Mouse (Mus musculus): ENCODE data around the gene 4933425L06Rik. TPM values are rescaled to one million over a fixed set of nuclear protein-coding genes. Genes with fewer than 3 reads are reported as not detected.

The 4933425L06Rik gene
- polyA plus RNA-seq, 1 experiment from 2014 or later, result not detected

GRCm38 (mm10) chr13:105104385-105104784, 22.5 kb downstream of the 4933425L06Rik start:
- DNase-seq (ENCODE audit: low spot score), result no peak
- Histone ChIP-seq H3K4me3 (ENCODE audit: low read depth, low read length) (no peak overlapping the region), H3K27ac (replicated peaks; ENCODE audit: low read depth, low read length) (no peak overlapping the region), H3K4me2 (ENCODE audit: low read depth, low read length) (no peak overlapping the region), H3K4me1 (ENCODE audit: control insufficient read depth, insufficient read depth, low read length) (no peaks in the 10 kb centered on the region), H3K9me3 (replicated peaks; ENCODE audit: control insufficient read depth, low read length) (no peaks in the 10 kb centered on the region), H3K36me3 (replicated peaks; ENCODE audit: control insufficient read depth, insufficient read depth, low read depth, low read length) (no peaks in the 10 kb centered on the region), H3K27me3 (ENCODE audit: control insufficient read depth, insufficient read depth, low read length) (no peaks in the 10 kb centered on the region), H3K9ac (replicated peaks; ENCODE audit: low read length) (no peak overlapping the region)
- WGBS, result 80% methylated on average over 2 of the region's 2 CpGs
- ATAC-seq (replicated peaks; ENCODE audit: insufficient number of reproducible peaks, low FRiP score, low TSS enrichment, low read depth), result no peak

DNA sequence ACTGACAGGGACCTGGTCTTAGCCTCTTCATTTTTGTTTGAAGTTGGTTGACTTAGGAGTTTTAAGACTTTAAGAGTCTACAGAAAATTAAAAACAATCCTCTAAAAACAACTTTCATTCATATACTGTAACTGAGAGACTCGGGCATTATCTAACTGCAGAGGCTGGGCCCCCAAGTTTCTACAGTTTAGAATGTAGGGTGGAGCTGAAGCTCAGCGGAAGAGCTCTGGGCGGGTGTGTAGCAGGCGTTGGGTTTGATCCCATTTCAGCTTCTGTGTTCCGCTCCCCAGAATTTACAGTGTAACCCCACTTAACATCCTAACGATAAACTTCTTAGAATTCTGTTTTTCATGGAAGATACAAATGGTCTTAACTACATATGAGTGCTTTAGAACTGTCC, 29.7 kb downstream of the 4933425L06Rik start:
- 87% methylated on average over 6 of the region's 6 CpGs for WGBS
- no peak for ATAC-seq (replicated peaks; ENCODE audit: insufficient number of reproducible peaks, low FRiP score, low TSS enrichment, low read depth)
- H3K27ac ChIP-seq (replicated peaks; ENCODE audit: low read depth, low read length), result no peak overlapping the region
- H3K36me3 ChIP-seq (replicated peaks; ENCODE audit: control insufficient read depth, insufficient read depth, low read depth, low read length), result no peaks in the 10 kb centered on the region
- no peak overlapping the region for H3K4me2 ChIP-seq (ENCODE audit: low read depth, low read length)
- H3K4me3 ChIP-seq (ENCODE audit: low read depth, low read length), result no peak overlapping the region
- no peaks in the 10 kb centered on the region for H3K9me3 ChIP-seq (replicated peaks; ENCODE audit: control insufficient read depth, low read length)
- no peaks in the 10 kb centered on the region for H3K27me3 ChIP-seq (ENCODE audit: control insufficient read depth, insufficient read depth, low read length)
- no peaks in the 10 kb centered on the region for H3K4me1 ChIP-seq (ENCODE audit: control insufficient read depth, insufficient read depth, low read length)
- no peak overlapping the region for H3K9ac ChIP-seq (replicated peaks; ENCODE audit: low read length)
- no peak for DNase-seq (ENCODE audit: low spot score)

- Histone ChIP-seq H3K4me2 (ENCODE audit: low read depth, low read length) (no peak overlapping the region), H3K27me3 (ENCODE audit: control insufficient read depth, insufficient read depth, low read length) (no peaks in the 10 kb centered on the region), H3K9ac (replicated peaks; ENCODE audit: low read length) (no peak overlapping the region), H3K27ac (replicated peaks; ENCODE audit: low read depth, low read length) (no peak overlapping the region), H3K4me1 (ENCODE audit: control insufficient read depth, insufficient read depth, low read length) (no peaks in the 10 kb centered on the region), H3K4me3 (ENCODE audit: low read depth, low read length) (no peak overlapping the region), H3K9me3 (replicated peaks; ENCODE audit: control insufficient read depth, low read length) (no peaks in the 10 kb centered on the region), H3K36me3 (replicated peaks; ENCODE audit: control insufficient read depth, insufficient read depth, low read depth, low read length) (no peaks in the 10 kb centered on the region)
- ATAC-seq (replicated peaks; ENCODE audit: insufficient number of reproducible peaks, low FRiP score, low TSS enrichment, low read depth), result no peak
- no peak for DNase-seq (ENCODE audit: low spot score)
These were observed 39.7 kb downstream of the 4933425L06Rik start for GRCm38 (mm10) chr13:105121617-105122016.

GRCm38 (mm10) chr13:105122092-105122491, 40.2 kb downstream of the 4933425L06Rik start:
- no peak for ATAC-seq (replicated peaks; ENCODE audit: insufficient number of reproducible peaks, low FRiP score, low TSS enrichment, low read depth)

DNA sequence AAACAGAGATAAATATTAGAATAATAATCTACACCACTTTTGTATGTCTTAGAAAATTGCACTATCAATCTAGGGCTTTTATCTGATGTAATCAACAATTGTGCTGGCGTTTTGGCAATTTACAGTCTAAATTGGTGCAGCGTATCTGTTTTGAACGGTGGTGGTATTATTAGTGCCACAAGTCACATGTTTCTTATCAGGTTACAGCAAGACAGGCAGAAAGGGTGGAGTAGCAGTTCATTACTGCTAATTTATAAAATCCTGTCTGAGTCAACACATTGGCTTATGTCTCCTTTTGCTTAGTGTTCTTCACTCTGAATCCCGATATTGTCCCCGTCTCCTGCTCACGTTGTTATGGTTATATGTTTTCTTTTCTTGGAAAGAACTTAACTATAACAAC, 48.2 kb downstream of the 4933425L06Rik start:
- DNase-seq (ENCODE audit: low spot score), result no peak
- Histone ChIP-seq H3K9ac (replicated peaks; ENCODE audit: low read length) (no peak overlapping the region), H3K4me3 (ENCODE audit: low read depth, low read length) (no peak overlapping the region), H3K4me2 (ENCODE audit: low read depth, low read length) (no peak overlapping the region), H3K27me3 (ENCODE audit: control insufficient read depth, insufficient read depth, low read length) (no peaks in the 10 kb centered on the region), H3K9me3 (replicated peaks; ENCODE audit: control insufficient read depth, low read length) (no peaks in the 10 kb centered on the region), H3K4me1 (ENCODE audit: control insufficient read depth, insufficient read depth, low read length) (no peaks in the 10 kb centered on the region), H3K36me3 (replicated peaks; ENCODE audit: control insufficient read depth, insufficient read depth, low read depth, low read length) (no peaks in the 10 kb centered on the region), H3K27ac (replicated peaks; ENCODE audit: low read depth, low read length) (no peak overlapping the region)
- no peak for ATAC-seq (replicated peaks; ENCODE audit: insufficient number of reproducible peaks, low FRiP score, low TSS enrichment, low read depth)
- 71% methylated on average over 6 of the region's 6 CpGs for WGBS

More at GRCm38 (mm10) chr13:105122092-105122491, 40.2 kb downstream of the 4933425L06Rik start:
- Histone ChIP-seq H3K9ac (replicated peaks; ENCODE audit: low read length) (no peak overlapping the region), H3K9me3 (replicated peaks; ENCODE audit: control insufficient read depth, low read length) (no peaks in the 10 kb centered on the region), H3K27ac (replicated peaks; ENCODE audit: low read depth, low read length) (no peak overlapping the region), H3K4me2 (ENCODE audit: low read depth, low read length) (no peak overlapping the region), H3K36me3 (replicated peaks; ENCODE audit: control insufficient read depth, insufficient read depth, low read depth, low read length) (no peaks in the 10 kb centered on the region), H3K4me1 (ENCODE audit: control insufficient read depth, insufficient read depth, low read length) (no peaks in the 10 kb centered on the region), H3K27me3 (ENCODE audit: control insufficient read depth, insufficient read depth, low read length) (no peaks in the 10 kb centered on the region), H3K4me3 (ENCODE audit: low read depth, low read length) (no peak overlapping the region)
- WGBS, result 89% methylated on average over 3 of the region's 3 CpGs
- no peak for DNase-seq (ENCODE audit: low spot score)

- Histone ChIP-seq H3K4me1 (ENCODE audit: control insufficient read depth, insufficient read depth, low read length) (no peaks in the 10 kb centered on the region), H3K27me3 (ENCODE audit: control insufficient read depth, insufficient read depth, low read length) (no peaks in the 10 kb centered on the region), H3K36me3 (replicated peaks; ENCODE audit: control insufficient read depth, insufficient read depth, low read depth, low read length) (no peaks in the 10 kb centered on the region), H3K4me2 (ENCODE audit: low read depth, low read length) (no peak overlapping the region), H3K9me3 (replicated peaks; ENCODE audit: control insufficient read depth, low read length) (no peaks in the 10 kb centered on the region), H3K27ac (replicated peaks; ENCODE audit: low read depth, low read length) (no peak overlapping the region), H3K9ac (replicated peaks; ENCODE audit: low read length) (no peak overlapping the region), H3K4me3 (ENCODE audit: low read depth, low read length) (no peak overlapping the region)
- WGBS, result 78% methylated on average over 6 of the region's 6 CpGs
- ATAC-seq (replicated peaks; ENCODE audit: insufficient number of reproducible peaks, low FRiP score, low TSS enrichment, low read depth), result no peak
- DNase-seq (ENCODE audit: low spot score), result no peak
These were observed 50.4 kb downstream of the 4933425L06Rik start for GRCm38 (mm10) chr13:105132370-105132769.

GRCm38 (mm10) chr13:105132776-105133175, 50.9 kb downstream of the 4933425L06Rik start:
- ATAC-seq (replicated peaks; ENCODE audit: insufficient number of reproducible peaks, low FRiP score, low TSS enrichment, low read depth) (no peak), DNase-seq (ENCODE audit: low spot score) (no peak)
- 80% methylated on average over 2 of the region's 2 CpGs for WGBS
- H3K9me3 ChIP-seq (replicated peaks; ENCODE audit: control insufficient read depth, low read length), result no peaks in the 10 kb centered on the region
- no peak overlapping the region for H3K4me2 ChIP-seq (ENCODE audit: low read depth, low read length)
- no peaks in the 10 kb centered on the region for H3K36me3 ChIP-seq (replicated peaks; ENCODE audit: control insufficient read depth, insufficient read depth, low read depth, low read length)
- no peak overlapping the region for H3K9ac ChIP-seq (replicated peaks; ENCODE audit: low read length)
- no peaks in the 10 kb centered on the region for H3K4me1 ChIP-seq (ENCODE audit: control insufficient read depth, insufficient read depth, low read length)
- H3K27me3 ChIP-seq (ENCODE audit: control insufficient read depth, insufficient read depth, low read length), result no peaks in the 10 kb centered on the region
- no peak overlapping the region for H3K4me3 ChIP-seq (ENCODE audit: low read depth, low read length)
- no peak overlapping the region for H3K27ac ChIP-seq (replicated peaks; ENCODE audit: low read depth, low read length)

DNA sequence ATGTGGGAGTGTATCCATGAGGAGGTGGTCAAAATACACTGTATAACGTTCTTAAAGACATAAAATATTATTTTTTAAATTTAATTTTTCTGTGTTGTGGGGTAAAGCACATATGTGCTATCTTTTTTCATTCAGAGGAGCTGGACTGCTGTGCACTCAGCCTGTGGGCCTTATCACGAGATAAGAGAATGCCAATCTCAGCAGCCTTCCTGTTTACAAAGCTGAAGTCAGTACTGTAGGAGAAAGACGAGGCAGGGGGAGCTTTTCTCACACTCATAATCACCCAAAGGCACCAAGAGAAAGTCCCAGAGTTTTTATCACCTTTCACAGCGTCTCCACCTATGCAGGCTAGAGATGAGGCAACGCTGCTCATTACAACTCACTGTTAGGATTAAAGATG, 52.5 kb downstream of the 4933425L06Rik start:
- H3K4me1 ChIP-seq (ENCODE audit: control insufficient read depth, insufficient read depth, low read length), result no peaks in the 10 kb centered on the region
- H3K36me3 ChIP-seq (replicated peaks; ENCODE audit: control insufficient read depth, insufficient read depth, low read depth, low read length), result no peaks in the 10 kb centered on the region
- H3K4me2 ChIP-seq (ENCODE audit: low read depth, low read length), result no peak overlapping the region
- ATAC-seq (replicated peaks; ENCODE audit: insufficient number of reproducible peaks, low FRiP score, low TSS enrichment, low read depth) (no peak), DNase-seq (ENCODE audit: low spot score) (no peak)
- 68% methylated on average over 5 of the region's 5 CpGs for WGBS
- no peak overlapping the region for H3K9ac ChIP-seq (replicated peaks; ENCODE audit: low read length)
- no peaks in the 10 kb centered on the region for H3K9me3 ChIP-seq (replicated peaks; ENCODE audit: control insufficient read depth, low read length)
- H3K4me3 ChIP-seq (ENCODE audit: low read depth, low read length), result no peak overlapping the region
- no peak overlapping the region for H3K27ac ChIP-seq (replicated peaks; ENCODE audit: low read depth, low read length)
- no peaks in the 10 kb centered on the region for H3K27me3 ChIP-seq (ENCODE audit: control insufficient read depth, insufficient read depth, low read length)
